Mouse (Mus musculus) erythroblast, embryonic 14.5 days (primary cell): ENCODE measurements around the gene Slc35b2. TPM values are rescaled to one million over a fixed set of nuclear protein-coding genes. Genes with fewer than 3 reads are reported as not detected.

Experiments used
- H3K27me3 ChIP-seq: 2 replicates; pipeline ENCODE4 v1.6.1; 2012; ENCODE audit warnings: inconsistent platforms; ENCODE audit not compliant: control insufficient read depth
- H3K36me3 ChIP-seq: 2 replicates; pipeline ENCODE4 v1.6.1; 2012; ENCODE audit warnings: mild to moderate bottlenecking, inconsistent platforms; ENCODE audit not compliant: control insufficient read depth
- H3K4me1 ChIP-seq: 2 replicates; pipeline ENCODE4 v1.6.1; 2012; ENCODE audit warnings: inconsistent platforms; ENCODE audit not compliant: control insufficient read depth
- H3K4me3 ChIP-seq: replicated peaks from 2 replicates; pipeline ENCODE3; 2012; ENCODE audit warnings: moderate library complexity, mild to moderate bottlenecking, inconsistent platforms
- H3K9me3 ChIP-seq: 2 replicates; pipeline ENCODE4 v1.6.1; 2012; ENCODE audit warnings: low read length, inconsistent platforms, mixed read lengths; ENCODE audit not compliant: control insufficient read depth
- GATA1 ChIP-seq: IDR thresholded peaks from 2 replicates; pipeline ENCODE4 v1.6.1; 2012; ENCODE audit warnings: low read length, inconsistent platforms, mixed read lengths
- TAL1 ChIP-seq: IDR thresholded peaks from 3 replicates; pipeline ENCODE4 v1.6.1; 2012; ENCODE audit warnings: low read length, inconsistent platforms, mixed read lengths
- polyA plus RNA-seq: library from polyadenylated mRNA; stranded (reverse); fragments of >175 nt; gene quantifications from 2 replicates; pipeline ENCODE4 v1.2.3, GENCODE M21; 2012

Slc35b2 gene
- polyA plus RNA-seq, 1 experiment = 1.7 TPM

DNA sequence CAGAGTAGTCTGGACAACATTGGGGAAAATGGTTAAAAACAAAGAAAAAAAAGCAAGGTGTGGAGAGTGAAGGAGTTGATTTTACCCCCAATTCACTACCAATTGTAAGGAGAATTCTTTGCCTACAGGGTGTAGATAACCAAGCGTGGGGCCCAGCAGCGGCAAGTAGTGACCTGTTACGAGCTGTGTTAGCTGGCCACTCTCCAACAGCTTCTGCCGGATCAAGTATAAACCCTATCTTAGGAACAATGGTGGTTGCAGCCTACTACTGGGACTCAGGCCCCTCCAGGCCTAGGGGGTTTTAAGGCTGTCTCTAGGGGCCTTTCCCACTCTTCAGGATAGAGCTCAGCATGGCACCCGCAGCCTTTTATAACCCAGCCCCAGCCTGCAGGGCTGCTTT is 14.6 kb downstream of the Slc35b2 start:
- H3K9me3 ChIP-seq = no peaks in the 10 kb centered on the region
- H3K4me1 ChIP-seq = peaks cover 63% of the 10 kb centered on the region
- no peak for TF ChIP-seq GATA1
- no peak for TF ChIP-seq TAL1
- no peak overlapping the region for H3K4me3 ChIP-seq
- H3K27me3 ChIP-seq = no peaks in the 10 kb centered on the region
- peaks cover 5% of the 10 kb centered on the region for H3K36me3 ChIP-seq

DNA sequence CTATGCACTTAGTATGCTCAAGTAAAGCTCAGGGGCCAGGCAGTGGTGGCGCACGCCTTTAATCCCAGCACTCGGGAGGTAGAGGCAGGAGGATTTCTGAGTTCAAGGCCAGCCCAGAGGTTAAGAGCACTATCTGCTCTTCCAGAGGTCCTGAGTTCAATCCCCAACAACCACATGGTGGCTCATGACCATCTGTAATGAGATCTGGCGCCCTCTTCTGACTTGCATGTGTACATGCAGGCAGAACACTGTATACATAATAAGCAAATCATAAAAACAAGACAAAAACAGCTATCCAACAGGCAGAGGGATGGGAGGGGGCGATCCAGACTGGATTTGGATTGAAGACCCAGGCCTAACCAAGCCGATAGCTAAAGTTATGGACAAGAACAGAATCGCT is 15.2 kb downstream of the Slc35b2 start:
- peaks cover 11% of the 10 kb centered on the region for H3K36me3 ChIP-seq
- peaks cover 63% of the 10 kb centered on the region for H3K4me1 ChIP-seq
- no peaks in the 10 kb centered on the region for H3K27me3 ChIP-seq
- H3K4me3 ChIP-seq = no peak overlapping the region
- TF ChIP-seq GATA1 = no peak
- no peak for TF ChIP-seq TAL1
- H3K9me3 ChIP-seq = no peaks in the 10 kb centered on the region

DNA sequence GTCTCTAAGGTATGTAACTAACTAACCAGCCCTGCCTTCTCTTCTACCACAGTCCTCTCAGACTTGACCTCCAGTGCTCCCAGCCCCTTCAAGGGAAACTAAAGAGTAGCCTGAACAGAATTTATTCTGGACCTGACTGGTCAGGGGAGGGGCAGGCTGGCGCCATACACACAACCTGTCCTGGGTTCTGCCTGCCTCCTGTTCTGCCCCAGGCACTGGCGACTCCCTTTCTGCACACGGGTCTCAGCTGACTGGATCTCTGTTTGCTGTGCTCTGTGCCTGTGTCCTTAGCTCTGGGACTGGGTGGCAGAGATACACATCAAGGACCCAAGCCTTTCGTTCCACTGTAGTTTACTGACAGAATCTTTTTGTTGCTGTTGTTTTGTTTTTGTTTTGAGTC is 15.9 kb downstream of the Slc35b2 start:
- Histone ChIP-seq H3K4me3 (no peak overlapping the region), H3K4me1 (peaks cover 63% of the 10 kb centered on the region), H3K36me3 (peaks cover 18% of the 10 kb centered on the region), H3K27me3 (no peaks in the 10 kb centered on the region), H3K9me3 (no peaks in the 10 kb centered on the region)
- no peak for TF ChIP-seq GATA1
- no peak for TF ChIP-seq TAL1

DNA sequence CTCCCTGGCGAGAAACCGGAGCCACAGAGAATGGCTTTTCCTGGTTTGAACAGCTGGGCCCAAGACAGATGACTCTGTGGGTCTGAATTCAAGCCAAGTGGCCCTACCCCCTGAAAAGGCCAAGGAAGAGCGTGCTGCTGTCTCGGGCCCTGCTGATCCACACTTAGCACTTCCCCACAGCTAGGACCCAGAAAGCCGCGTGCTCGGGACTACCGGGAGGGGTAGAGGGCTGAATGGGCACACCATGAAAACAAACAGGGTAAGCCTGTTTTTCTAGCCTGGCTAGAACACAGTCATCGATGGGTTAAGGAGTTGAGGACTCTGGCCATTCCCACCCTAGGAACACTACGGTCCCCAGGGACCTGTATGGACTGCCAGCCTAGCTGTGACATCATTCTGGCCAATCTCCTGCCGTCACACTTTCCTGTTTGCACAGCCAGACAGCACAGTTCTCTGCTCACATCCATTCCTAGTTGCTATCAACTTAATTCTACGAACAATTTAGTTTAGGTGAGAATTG is 17.3 kb downstream of the Slc35b2 start:
- TF ChIP-seq GATA1 (no peak), TAL1 (no peak)
- Histone ChIP-seq H3K9me3 (no peaks in the 10 kb centered on the region), H3K4me1 (peaks cover 69% of the 10 kb centered on the region), H3K36me3 (peaks cover 33% of the 10 kb centered on the region), H3K4me3 (no peak overlapping the region), H3K27me3 (no peaks in the 10 kb centered on the region)

DNA sequence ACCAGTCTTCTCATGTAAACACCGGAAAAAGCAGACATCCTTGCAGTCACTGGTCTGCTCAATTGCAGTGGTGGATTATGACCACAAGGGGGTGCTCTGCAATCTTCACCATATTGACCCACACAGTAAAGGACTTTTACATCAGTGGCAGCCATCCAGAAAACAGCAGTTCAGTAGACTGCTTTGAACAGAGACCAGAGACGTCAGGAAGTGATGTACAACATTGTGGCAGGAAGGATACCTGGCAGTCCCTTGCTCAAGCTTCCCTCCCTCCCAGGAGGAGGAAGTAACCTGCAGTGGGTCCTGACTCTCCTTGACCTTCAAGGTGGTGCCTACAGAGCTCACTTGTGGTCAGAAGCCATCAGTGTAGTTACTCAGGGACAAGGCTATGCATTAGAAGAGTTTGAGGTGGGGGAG is 17.9 kb downstream of the Slc35b2 start:
- no peak for TF ChIP-seq GATA1
- TF ChIP-seq TAL1 = no peak
- H3K36me3 ChIP-seq = peaks cover 38% of the 10 kb centered on the region
- H3K27me3 ChIP-seq = no peaks in the 10 kb centered on the region
- peaks cover 75% of the 10 kb centered on the region for H3K4me1 ChIP-seq
- H3K4me3 ChIP-seq = peak overlapping the region; percentile 19
- H3K9me3 ChIP-seq = peaks cover 3% of the 10 kb centered on the region

DNA sequence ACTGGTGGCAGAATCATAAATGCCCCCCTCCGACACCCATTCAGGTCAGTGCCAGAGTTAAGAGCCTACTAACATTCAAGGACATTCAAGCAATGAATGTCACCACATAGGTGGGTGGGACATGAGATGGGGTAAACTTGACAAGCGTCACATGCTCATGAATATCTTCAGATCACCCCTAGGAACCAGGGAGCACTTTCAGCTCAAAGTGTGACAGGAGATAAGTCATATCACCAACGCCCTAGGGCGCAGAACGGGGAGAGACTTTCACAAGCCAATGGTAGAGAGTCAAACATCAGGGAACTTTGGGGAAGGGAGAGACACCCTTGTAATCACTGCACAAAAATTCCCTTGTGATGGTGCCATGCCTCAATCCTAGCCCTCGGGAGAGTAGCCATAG is 18.5 kb downstream of the Slc35b2 start:
- peaks cover 9% of the 10 kb centered on the region for H3K9me3 ChIP-seq
- H3K4me3 ChIP-seq = peak overlapping the region; percentile 25
- TF ChIP-seq TAL1 = peak; percentile 24; the same call in 1 of the 3 replicates
- TF ChIP-seq GATA1 = peak; percentile 58
- H3K4me1 ChIP-seq = peaks cover 79% of the 10 kb centered on the region
- H3K36me3 ChIP-seq = peaks cover 44% of the 10 kb centered on the region
- no peaks in the 10 kb centered on the region; the same call in 1 of the 2 replicates for H3K27me3 ChIP-seq

DNA sequence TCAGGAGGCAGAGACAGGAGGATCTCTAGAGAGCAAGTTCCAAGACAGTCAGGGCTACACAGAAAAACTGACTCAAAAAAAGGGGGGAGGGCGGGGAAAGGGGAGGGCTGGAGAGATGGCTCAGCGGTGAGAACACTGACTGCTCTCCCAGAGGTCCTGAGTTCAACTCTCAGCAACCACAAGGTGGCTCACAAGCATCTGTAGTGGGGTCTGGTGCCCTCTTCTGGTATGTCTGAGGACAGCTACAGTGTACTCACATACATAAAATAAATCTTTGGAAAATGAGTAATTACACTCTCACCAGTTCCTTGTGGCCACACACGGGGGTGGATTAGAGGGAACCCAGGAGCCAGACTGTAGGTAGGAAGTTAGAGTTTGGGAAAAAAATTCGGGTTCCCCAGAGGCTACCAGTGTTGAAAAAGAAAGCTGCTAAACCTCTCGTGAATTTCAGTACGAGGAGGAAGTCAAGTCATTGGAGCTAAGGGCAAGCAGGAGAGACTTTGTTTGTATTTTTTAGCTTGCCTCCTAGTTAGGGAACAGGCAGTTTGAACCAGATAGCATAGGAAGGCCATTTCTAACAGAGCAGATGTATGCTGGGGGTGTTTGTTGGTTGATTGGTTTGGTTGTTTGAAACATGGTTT is 19.2 kb downstream of the Slc35b2 start:
- Histone ChIP-seq H3K27me3 (no peaks in the 10 kb centered on the region; the same call in 1 of the 2 replicates), H3K4me1 (peaks cover 79% of the 10 kb centered on the region), H3K36me3 (peaks cover 51% of the 10 kb centered on the region), H3K4me3 (peak overlapping the region; percentile 25), H3K9me3 (peaks cover 10% of the 10 kb centered on the region)
- TF ChIP-seq GATA1 (no peak), TAL1 (no peak)

DNA sequence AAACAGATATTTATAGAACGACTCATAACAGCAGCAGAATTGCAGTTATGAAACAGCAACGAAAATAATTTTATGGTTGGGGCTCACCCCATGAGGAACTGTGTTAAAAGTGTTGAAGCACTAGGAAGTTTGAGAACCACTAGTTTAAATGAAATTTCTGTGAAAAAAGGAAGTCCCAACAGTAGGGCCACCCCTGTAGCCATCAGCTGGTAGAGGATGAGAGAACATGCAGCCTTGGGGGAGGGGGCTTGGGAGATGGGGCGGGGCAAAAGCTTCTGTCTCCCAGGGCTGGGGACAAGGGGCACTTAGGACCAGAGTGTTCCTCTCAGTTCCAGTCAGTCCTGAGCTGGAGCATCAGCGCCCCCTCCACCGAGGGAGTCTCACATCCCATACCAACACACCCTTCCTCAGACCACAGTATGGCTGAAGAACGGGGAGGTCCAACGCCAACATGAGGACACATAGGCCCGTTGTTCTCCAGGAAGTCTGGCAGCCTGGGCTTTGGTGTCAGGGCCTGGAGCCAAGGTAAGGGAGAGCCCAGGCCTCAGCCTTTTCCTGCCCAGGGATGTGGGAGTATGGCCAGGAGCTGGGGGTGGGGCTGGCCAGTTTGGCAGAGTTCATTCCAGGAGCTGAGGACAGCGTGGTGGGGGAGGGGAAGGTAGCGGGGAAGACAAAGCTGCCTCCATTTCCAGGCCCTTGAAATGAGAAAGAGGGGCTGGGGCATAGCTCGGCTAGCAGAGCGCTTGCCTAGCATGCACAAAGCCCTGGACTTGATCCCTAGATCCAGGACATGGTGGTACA is 20.6 kb downstream of the Slc35b2 start:
- Histone ChIP-seq H3K4me3 (no peak overlapping the region), H3K36me3 (peaks cover 65% of the 10 kb centered on the region)
- TF ChIP-seq GATA1 = no peak
- no peak for TF ChIP-seq TAL1

More for the DNA sequence above, 20.6 kb downstream of the Slc35b2 start:
- Histone ChIP-seq H3K4me1 (peaks cover 84% of the 10 kb centered on the region), H3K9me3 (peaks cover 16% of the 10 kb centered on the region), H3K27me3 (no peaks in the 10 kb centered on the region; the same call in 1 of the 2 replicates)
